Mouse (Mus musculus) embryonic facial prominence, embryonic 10.5 days (tissue): ENCODE measurements around the gene Gm44790. TPM values are rescaled to one million over a fixed set of nuclear protein-coding genes. Genes with fewer than 3 reads are reported as not detected.

Source experiments
- DNase-seq: peaks from one replicate; pipeline ENCODE4 v3.0.0-alpha.2; 2017; ENCODE audit warnings: low spot score
- H3K27ac ChIP-seq: fragments of 300-500 bp; sonication (generic); replicated peaks from 2 replicates; pipeline ENCODE4 v1.5.1; 2016; ENCODE audit warnings: mild to moderate bottlenecking
- H3K27me3 ChIP-seq: fragments of 300-500 bp; sonication (generic); replicated peaks from 2 replicates; pipeline ENCODE4 v1.6.1; 2016; ENCODE audit warnings: low read depth, mild to moderate bottlenecking; ENCODE audit not compliant: poor library complexity, severe bottlenecking
- H3K36me3 ChIP-seq: fragments of 300-500 bp; sonication (generic); replicated peaks from 2 replicates; pipeline ENCODE4 v1.6.1; 2016; ENCODE audit warnings: mild to moderate bottlenecking, moderate library complexity
- H3K4me1 ChIP-seq: fragments of 300-500 bp; sonication (generic); 2 replicates; pipeline ENCODE4 v1.6.1; 2016
- H3K4me3 ChIP-seq: fragments of 300-500 bp; sonication (generic); 2 replicates; pipeline ENCODE4 v1.5.1; 2016; ENCODE audit warnings: mild to moderate bottlenecking, moderate library complexity
- H3K9me3 ChIP-seq: fragments of 300-500 bp; sonication (generic); 2 replicates; pipeline ENCODE4 v1.6.1; 2016; ENCODE audit warnings: mild to moderate bottlenecking
- WGBS: fragments of 180-500 bp; shearing (Covaris S2); methylation state at CpG from one replicate; pipeline ENCODE4 v1.1.7; 2016; 5-methylcytosine and 5-hydroxymethylcytosine counted together
- polyA plus RNA-seq: library from polyadenylated mRNA; unstranded; fragments of >200 nt; fragmentation: Nextera tagmentation; extraction: Ambion mirVana; gene quantifications from 2 replicates; pipeline ENCODE4 v1.2.1, GENCODE M21; 2016

The Gm44790 gene
- polyA plus RNA-seq, 1 experiment from 2014 or later, result 2.5 TPM

DNA sequence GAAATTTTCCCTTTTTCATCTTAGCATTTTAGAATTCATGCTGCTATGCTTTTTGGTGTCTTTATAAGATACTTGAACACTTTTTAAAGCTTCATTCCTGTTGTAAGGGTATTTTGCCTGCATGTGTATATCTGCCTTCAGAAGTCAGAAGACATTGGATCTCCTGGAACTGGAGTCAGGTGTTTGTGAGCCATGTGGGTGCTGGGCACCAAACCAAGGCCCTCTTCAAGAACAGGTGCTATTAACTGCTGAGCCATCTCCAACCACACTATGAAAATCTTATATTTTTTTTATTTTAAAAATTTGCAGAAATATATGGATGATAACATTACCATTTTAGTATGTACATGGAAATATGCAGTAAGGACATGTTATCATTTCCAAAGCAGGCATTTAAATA, 20.2 kb upstream of the Gm44790 start:
- no peaks in the 10 kb centered on the region for H3K27me3 ChIP-seq
- peak overlapping the region; percentile 100; the same call in 1 of the 2 replicates for H3K27ac ChIP-seq
- H3K36me3 ChIP-seq, result peaks cover 39% of the 10 kb centered on the region
- DNase-seq, result no peak
- no peaks in the 10 kb centered on the region for H3K9me3 ChIP-seq
- peak overlapping the region; percentile 91 for H3K4me3 ChIP-seq
- H3K4me1 ChIP-seq, result peaks cover 13% of the 10 kb centered on the region

DNA sequence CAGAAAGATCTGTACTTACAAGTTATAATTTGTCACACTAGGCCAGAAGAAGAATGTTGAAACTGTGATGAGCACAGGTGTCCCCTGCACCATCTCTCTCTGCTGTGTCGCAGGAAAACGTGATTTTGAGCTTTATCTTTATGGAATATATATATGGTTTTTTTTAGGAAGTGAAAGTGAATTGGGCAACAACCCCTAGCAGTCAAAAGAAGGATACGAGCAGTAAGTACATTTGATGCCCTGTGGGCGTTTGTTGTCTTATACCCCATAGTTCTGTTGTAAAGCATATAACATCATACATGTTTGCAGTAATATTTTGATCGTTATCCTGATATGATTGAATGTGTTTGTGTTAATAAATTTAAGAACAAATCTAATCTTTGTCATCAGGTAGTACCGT, 7.7 kb upstream of the Gm44790 start:
- Histone ChIP-seq H3K27ac (no peak overlapping the region), H3K4me3 (no peak overlapping the region), H3K4me1 (no peaks in the 10 kb centered on the region), H3K9me3 (no peaks in the 10 kb centered on the region), H3K27me3 (no peaks in the 10 kb centered on the region), H3K36me3 (peaks cover 100% of the 10 kb centered on the region)
- 92% methylated on average over 6 of the region's 6 CpGs for WGBS
- DNase-seq, result no peak

- Histone ChIP-seq H3K36me3 (peaks cover 100% of the 10 kb centered on the region), H3K4me1 (no peaks in the 10 kb centered on the region), H3K27ac (no peak overlapping the region), H3K9me3 (no peaks in the 10 kb centered on the region), H3K27me3 (no peaks in the 10 kb centered on the region), H3K4me3 (no peak overlapping the region)
- 93% methylated on average over 3 of the region's 3 CpGs for WGBS
- DNase-seq, result no peak
These were observed 7.2 kb upstream of the Gm44790 start for GRCm38 (mm10) chr6:86419239-86419638.

GRCm38 (mm10) chr6:86420491-86420890, 6.0 kb upstream of the Gm44790 start:
- Histone ChIP-seq H3K36me3 (peaks cover 100% of the 10 kb centered on the region), H3K27ac (no peak overlapping the region), H3K4me1 (no peaks in the 10 kb centered on the region), H3K27me3 (no peaks in the 10 kb centered on the region), H3K9me3 (no peaks in the 10 kb centered on the region), H3K4me3 (no peak overlapping the region)
- peak; percentile 24 for DNase-seq
- WGBS, result 75% methylated on average over 6 of the region's 6 CpGs

- Histone ChIP-seq H3K36me3 (peaks cover 99% of the 10 kb centered on the region), H3K27ac (no peak overlapping the region), H3K27me3 (no peaks in the 10 kb centered on the region), H3K9me3 (no peaks in the 10 kb centered on the region), H3K4me1 (no peaks in the 10 kb centered on the region), H3K4me3 (no peak overlapping the region)
- no peak for DNase-seq
- 97% methylated on average over 3 of the region's 3 CpGs for WGBS
These were observed 5.1 kb downstream of the Gm44790 start for GRCm38 (mm10) chr6:86431531-86431930.

- H3K4me3 ChIP-seq, result no peak overlapping the region
- no peak overlapping the region for H3K27ac ChIP-seq
- H3K36me3 ChIP-seq, result peaks cover 81% of the 10 kb centered on the region
- H3K4me1 ChIP-seq, result no peaks in the 10 kb centered on the region
- 96% methylated on average over 1 of the region's 1 CpGs for WGBS
- H3K9me3 ChIP-seq, result no peaks in the 10 kb centered on the region
- no peak for DNase-seq
- no peaks in the 10 kb centered on the region for H3K27me3 ChIP-seq
These were observed 7.2 kb downstream of the Gm44790 start for GRCm38 (mm10) chr6:86433696-86434095.

GRCm38 (mm10) chr6:86437711-86438110, 11.3 kb downstream of the Gm44790 start:
- DNase-seq, result peak; percentile 66
- Histone ChIP-seq H3K27me3 (no peaks in the 10 kb centered on the region), H3K9me3 (no peaks in the 10 kb centered on the region), H3K27ac (peak overlapping the region; percentile 95), H3K4me3 (peak overlapping the region; percentile 91), H3K4me1 (peaks cover 7% of the 10 kb centered on the region), H3K36me3 (peaks cover 51% of the 10 kb centered on the region)
- WGBS, result 2% methylated on average over 14 of the region's 14 CpGs

DNA sequence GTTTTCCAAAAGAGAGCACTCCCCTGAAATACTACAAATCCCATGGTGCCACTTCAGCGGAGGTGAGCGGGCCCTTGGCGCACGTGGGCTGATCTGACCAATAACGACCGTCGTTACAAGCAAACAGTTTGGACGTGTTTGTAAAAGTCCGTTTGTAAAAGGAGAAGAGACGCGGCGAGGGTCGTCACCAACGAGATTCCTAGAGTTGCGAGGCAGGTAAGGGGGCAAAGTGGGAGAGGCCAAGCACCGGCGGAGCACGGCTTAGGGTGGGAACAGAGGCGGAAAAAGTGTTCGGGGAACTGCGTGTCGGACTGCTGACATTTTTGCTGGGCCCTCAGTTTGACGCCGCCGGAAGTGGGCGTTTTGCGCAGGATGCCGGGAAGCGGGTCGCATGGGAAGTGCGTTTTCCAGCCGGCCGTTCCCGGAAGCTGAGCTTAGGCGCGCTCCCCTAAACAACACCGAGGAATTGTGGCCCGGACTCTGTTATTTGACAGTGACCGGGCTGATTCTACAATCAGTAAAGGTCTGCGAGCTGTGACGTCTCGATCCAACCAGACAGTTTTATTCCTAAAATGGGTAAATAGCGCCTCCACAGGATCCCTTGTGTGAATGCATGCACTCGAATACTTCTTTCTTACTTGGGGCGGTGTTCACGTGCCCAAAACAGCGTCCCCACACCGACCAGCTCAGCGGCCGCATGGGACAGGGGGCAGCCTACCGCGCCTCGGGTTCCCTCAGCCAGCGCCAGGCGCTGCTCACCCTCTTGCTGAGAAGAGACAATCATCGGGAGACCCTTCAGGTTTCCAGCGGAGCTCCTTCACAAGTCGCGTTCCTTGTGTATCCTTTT, 12.0 kb downstream of the Gm44790 start, which contains the start of gene C87436:
TSS of gene C87436 (plus strand) at position 103 of the 847 bp plus-strand sequence.
- under 1% methylated on average over 59 of the region's 59 CpGs for WGBS

DNA sequence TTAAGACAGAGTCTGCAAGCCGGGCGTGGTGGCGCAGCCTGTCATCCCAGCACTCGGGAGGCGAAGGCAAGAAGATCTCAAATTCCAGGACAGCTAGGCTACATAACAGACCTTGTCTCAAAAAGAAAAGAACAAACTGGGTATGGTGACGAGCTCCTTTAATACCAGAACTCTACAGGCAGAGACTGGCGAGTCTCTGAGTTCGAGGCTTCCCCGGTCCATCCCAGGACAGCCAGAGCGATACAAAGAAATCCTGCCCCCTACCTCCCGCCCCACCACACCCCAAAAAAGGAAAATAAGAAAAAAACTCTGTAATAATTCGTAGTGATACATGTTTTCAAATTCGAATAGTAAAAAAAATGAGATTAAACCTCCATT, 12.7 kb downstream of the Gm44790 start:
- Histone ChIP-seq H3K4me3 (peak overlapping the region; percentile 91), H3K9me3 (no peaks in the 10 kb centered on the region), H3K4me1 (peaks cover 7% of the 10 kb centered on the region), H3K36me3 (peaks cover 51% of the 10 kb centered on the region), H3K27ac (peak overlapping the region; percentile 95), H3K27me3 (no peaks in the 10 kb centered on the region)
- DNase-seq, result no peak
- 5% methylated on average over 13 of the region's 13 CpGs for WGBS

More for the DNA sequence above, 12.0 kb downstream of the Gm44790 start, which contains the start of gene C87436:
- peak within 1 kb of the TSS; percentile 95 for H3K27ac ChIP-seq
- H3K9me3 ChIP-seq, result no peaks in the 10 kb centered on the region
- H3K27me3 ChIP-seq, result no peaks in the 10 kb centered on the region
- H3K4me1 ChIP-seq, result peaks cover 7% of the 10 kb centered on the region
- DNase-seq, result peak; percentile 95
- H3K36me3 ChIP-seq, result peaks cover 51% of the 10 kb centered on the region
- peak within 1 kb of the TSS; percentile 91 for H3K4me3 ChIP-seq

DNA sequence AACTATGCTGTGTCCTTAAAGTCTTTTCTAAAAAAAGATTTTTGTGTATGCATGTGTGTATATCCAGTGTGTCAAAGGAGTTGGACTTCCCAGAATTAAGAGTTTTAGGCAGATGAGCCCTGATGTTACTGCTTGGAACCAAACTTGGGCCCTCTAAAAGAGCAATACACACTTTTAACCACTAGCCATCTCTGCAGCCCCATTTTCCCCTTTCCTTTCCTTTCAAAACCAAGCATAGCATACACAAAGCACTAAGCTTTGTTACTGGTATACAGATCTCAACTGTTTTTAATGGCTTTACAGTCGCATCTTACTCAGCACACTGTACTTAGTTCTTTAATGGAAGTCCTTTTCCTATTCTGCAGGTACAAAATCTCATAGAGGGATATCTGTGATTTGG, 13.1 kb downstream of the Gm44790 start:
- peak overlapping the region; percentile 95 for H3K27ac ChIP-seq
- H3K4me3 ChIP-seq, result peak overlapping the region; percentile 91
- no peak for DNase-seq
- H3K27me3 ChIP-seq, result no peaks in the 10 kb centered on the region
- peaks cover 51% of the 10 kb centered on the region for H3K36me3 ChIP-seq
- H3K9me3 ChIP-seq, result no peaks in the 10 kb centered on the region
- H3K4me1 ChIP-seq, result peaks cover 7% of the 10 kb centered on the region
- 91% methylated on average over 1 of the region's 1 CpGs for WGBS

- WGBS, result 96% methylated on average over 10 of the region's 10 CpGs
- Histone ChIP-seq H3K9me3 (no peaks in the 10 kb centered on the region), H3K27ac (no peak overlapping the region), H3K4me3 (no peak overlapping the region), H3K4me1 (peaks cover 7% of the 10 kb centered on the region), H3K36me3 (peaks cover 51% of the 10 kb centered on the region), H3K27me3 (no peaks in the 10 kb centered on the region)
- DNase-seq, result no peak
These were observed 15.1 kb downstream of the Gm44790 start for GRCm38 (mm10) chr6:86441571-86441970.

GRCm38 (mm10) chr6:86445551-86445950, 19.1 kb downstream of the Gm44790 start:
- Histone ChIP-seq H3K9me3 (no peaks in the 10 kb centered on the region), H3K4me1 (no peaks in the 10 kb centered on the region), H3K27ac (no peak overlapping the region), H3K36me3 (peaks cover 86% of the 10 kb centered on the region), H3K4me3 (no peak overlapping the region), H3K27me3 (no peaks in the 10 kb centered on the region)
- WGBS, result 94% methylated on average over 18 of the region's 18 CpGs
- DNase-seq, result no peak

DNA sequence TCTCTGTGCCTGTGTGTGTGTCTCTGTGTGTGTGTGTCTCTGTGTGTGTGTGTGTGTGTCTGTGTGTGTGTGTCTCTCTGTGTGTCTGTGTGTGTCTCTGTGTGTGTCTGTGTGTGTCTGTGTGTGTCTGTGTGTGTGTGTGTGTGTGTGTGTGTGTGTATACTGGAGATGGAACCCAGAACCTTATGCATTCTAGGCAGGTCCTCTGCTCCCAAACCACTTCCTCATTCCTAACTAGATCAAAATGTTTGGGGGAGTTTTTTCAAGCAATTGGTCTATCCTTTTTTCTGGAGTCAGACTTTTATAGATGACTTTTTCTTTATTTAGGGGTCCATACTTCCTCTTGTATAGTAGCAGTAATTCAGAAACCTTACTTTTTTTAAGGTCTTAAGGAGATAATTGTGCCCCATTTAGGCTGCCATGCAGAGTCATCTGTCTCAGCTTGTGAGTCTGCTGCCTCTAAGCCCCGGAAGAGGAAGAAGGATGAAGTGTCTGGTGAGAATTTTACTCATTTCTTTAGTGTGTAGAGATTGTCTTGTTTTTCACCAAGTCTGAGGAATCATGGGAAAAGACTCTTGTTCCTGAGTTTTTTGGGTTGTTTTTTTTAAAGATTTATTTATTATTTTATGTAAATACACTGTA, 20.6 kb downstream of the Gm44790 start:
- Histone ChIP-seq H3K36me3 (peaks cover 88% of the 10 kb centered on the region), H3K27me3 (no peaks in the 10 kb centered on the region), H3K27ac (no peak overlapping the region), H3K4me3 (no peak overlapping the region), H3K4me1 (no peaks in the 10 kb centered on the region), H3K9me3 (no peaks in the 10 kb centered on the region)
- DNase-seq, result no peak
- WGBS, result 77% methylated on average over 1 of the region's 1 CpGs
